ENCODE assay signal across 15 mouse cellular contexts in genomic region chr11:37806761-37807160, GRCm38 (mm10).
"Had no signal": no experiment of that assay in that cellular context is flagged by ENCODE, and none has a peak within 500 bp of the region (broad histone marks: within the 10 kb centered on the region; RNA-seq: fewer than 3 reads in every experiment).

No protein-coding gene starts in this region.

- H3K27ac ChIP-seq: liver, embryonic 15.5 days; macrophage; midbrain, embryonic 12.5 days; neural tube, embryonic 12.5 days; stomach, embryonic 15.5 days; stomach, postnatal 0 days had no signal

- DNase-seq: liver, postnatal 0 days; lung, adult 2 months; lung, postnatal 14 days; midbrain, embryonic 14.5 days; right cerebral cortex, postnatal 14 days; thymus, adult 2 months; thymus, postnatal 25 days; thymus, postnatal 4 days had no signal

- H3K4me1 ChIP-seq: liver, embryonic 15.5 days; megakaryocyte, embryonic 14.5 days; midbrain, embryonic 12.5 days; neural tube, embryonic 12.5 days; stomach, embryonic 15.5 days had no signal

- H3K27me3 ChIP-seq: liver, embryonic 15.5 days; megakaryocyte, embryonic 14.5 days; midbrain, embryonic 12.5 days; neural tube, embryonic 12.5 days; stomach, embryonic 15.5 days had no signal

- H3K9ac ChIP-seq: liver, embryonic 15.5 days; liver, postnatal 0 days; midbrain, embryonic 12.5 days; neural tube, embryonic 12.5 days; stomach, embryonic 15.5 days had no signal

- H3K9me3 ChIP-seq: liver, embryonic 15.5 days; megakaryocyte, embryonic 14.5 days; midbrain, embryonic 12.5 days; neural tube, embryonic 12.5 days; stomach, embryonic 15.5 days had no signal

- ATAC-seq: liver, postnatal 0 days had no signal

- H3K4me3 ChIP-seq: liver, embryonic 15.5 days; megakaryocyte, embryonic 14.5 days; midbrain, embryonic 12.5 days; neural tube, embryonic 12.5 days; stomach, embryonic 15.5 days had no signal

- H3K36me3 ChIP-seq: liver, embryonic 15.5 days; midbrain, embryonic 12.5 days; neural tube, embryonic 12.5 days; stomach, embryonic 15.5 days had no signal

- H3K4me2 ChIP-seq: liver, embryonic 15.5 days; midbrain, embryonic 12.5 days; neural tube, embryonic 12.5 days; stomach, embryonic 15.5 days had no signal
